Mouse (Mus musculus) retina, postnatal 7 days (tissue): ENCODE measurements around the gene Erich6.
"Not testable (repeated sequence)": the region's sequence is repeated elsewhere in the genome, so short reads cannot be mapped to it uniquely, and the experiment has no call there.

Source experiments
- DNase-seq: peaks from one replicate; pipeline ENCODE4 v3.0.0-alpha.2; 2012; ENCODE audit warnings: low read depth, low spot score

The Erich6 gene

GRCm38 (mm10) chr3:58646180-58646579 is 9.2 kb upstream of the Erich6 start:
- no peak for DNase-seq

GRCm38 (mm10) chr3:58631693-58632092 is 5.3 kb downstream of the Erich6 start:
- DNase-seq, result no peak

DNA sequence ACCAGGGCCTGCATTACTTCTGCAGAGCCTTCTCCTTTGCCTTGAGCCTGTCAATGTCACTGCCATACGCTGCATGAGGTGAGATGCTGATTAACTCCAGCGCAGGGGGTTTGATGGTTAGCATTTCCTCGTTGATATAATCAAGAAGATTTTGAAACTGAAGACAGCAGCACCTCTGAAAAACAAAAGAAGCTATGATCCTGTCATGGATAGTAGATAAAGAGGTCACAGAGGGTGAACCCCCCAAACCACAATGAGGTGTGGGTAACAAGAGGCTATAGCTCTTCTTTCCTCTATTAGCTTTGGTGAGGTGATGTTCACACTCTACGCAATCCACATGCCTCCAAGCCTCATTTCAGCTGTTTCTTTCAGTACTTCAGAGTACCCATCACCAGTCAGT is 12.0 kb downstream of the Erich6 start:
- no peak for DNase-seq

GRCm38 (mm10) chr3:58622665-58623394 is 14.2 kb downstream of the Erich6 start:
- DNase-seq, result no peak

DNA sequence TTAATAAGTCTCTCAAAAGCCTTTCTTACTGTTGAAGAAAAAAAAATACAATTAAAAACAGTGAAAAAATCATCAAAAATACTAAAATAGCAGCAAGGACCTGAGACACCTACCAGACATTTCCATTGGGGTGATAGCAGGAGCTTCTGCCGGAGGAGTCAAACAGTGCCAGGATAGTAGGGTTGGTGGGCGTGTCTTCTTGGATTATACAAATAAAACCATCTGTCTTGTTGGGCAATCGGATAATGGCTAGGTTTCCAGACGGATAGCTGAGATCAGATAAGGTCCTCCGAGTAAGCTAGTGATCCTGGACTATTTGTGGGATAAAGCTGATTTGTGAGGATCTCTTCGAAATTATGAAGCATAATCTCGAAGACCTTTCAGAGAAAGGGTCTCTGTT is 15.9 kb downstream of the Erich6 start:
- DNase-seq, result peak; percentile 75

- no peak for DNase-seq
Observed at GRCm38 (mm10) chr3:58609985-58610384, 27.0 kb downstream of the Erich6 start.

DNA sequence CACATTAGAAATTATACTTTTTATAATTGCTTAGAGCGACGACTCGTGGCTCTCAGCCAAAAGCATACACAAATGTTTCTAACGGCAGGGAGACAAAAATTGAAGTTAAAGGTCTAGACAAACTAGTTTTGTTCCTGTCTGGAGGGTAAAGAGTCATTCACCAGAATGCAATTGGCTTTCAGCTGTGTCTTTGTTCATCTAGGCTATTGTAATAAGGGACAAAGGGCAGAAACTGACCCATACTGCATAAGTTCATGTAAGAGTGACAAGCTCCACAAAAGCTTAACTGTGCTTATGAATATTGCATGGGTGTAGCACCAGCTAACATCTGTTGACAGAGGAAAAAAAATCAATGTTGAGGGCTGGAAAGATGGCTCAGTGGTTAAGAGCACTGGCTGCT is 28.5 kb downstream of the Erich6 start:
- DNase-seq, result no peak

DNA sequence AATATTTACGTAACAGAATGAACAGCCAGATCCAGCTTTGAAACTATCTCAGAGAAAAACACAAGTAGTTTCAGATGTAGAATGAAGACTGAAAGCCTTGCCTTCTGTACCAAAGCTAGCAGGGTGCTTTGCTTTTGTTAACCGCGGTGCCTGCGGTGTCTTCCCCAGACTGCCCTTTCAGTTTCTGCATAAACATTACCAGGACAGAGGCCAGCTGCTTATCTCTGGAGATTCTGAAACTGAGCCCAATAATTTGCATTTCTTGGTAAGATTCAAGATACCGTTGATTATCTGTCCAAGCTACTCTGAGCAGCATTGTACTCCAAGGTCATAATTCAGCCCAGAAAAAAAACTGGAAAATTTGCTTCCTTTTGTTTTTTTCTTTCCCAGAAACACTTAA is 43.4 kb downstream of the Erich6 start:
- DNase-seq, result no peak

DNA sequence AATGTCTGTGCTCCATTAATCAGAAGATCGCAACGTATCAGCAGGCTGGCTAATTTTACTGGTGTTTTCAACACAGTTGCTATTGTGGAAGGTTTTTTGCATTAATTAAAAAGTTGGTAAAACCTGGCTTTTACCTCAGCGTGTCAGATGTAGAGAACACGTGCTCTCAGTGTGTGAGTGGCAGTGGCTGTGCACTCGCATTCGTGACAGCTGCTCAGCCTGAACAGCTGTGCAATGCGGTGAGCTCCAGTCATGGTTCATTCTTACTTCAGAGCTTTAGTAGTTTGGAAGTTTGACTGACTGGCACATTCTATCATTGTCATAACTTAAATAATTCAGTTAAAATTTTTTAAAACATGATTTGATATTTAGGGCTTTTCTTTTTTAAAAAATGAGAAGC is 44.3 kb downstream of the Erich6 start:
- DNase-seq, result not testable (repeated sequence)

DNA sequence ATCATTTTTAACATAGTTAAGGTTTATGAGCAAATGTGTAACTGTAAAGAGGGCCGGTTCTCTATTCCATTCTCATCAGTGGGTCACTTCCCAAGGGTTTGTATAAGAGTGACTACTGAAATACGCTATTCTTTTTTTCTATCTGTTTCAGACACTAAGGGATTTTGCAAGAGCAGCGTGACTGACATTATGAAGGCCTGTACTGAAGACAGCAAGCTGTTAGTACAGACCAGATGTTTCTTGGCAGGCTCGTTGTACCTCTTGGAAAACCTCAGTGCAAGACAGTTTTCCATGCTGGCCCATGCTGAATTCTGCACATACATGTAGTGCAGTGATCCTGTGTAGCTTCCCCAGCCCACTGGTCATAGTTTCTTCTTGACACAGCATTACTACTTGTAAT is 46.5 kb downstream of the Erich6 start:
- not testable (repeated sequence) for DNase-seq

DNA sequence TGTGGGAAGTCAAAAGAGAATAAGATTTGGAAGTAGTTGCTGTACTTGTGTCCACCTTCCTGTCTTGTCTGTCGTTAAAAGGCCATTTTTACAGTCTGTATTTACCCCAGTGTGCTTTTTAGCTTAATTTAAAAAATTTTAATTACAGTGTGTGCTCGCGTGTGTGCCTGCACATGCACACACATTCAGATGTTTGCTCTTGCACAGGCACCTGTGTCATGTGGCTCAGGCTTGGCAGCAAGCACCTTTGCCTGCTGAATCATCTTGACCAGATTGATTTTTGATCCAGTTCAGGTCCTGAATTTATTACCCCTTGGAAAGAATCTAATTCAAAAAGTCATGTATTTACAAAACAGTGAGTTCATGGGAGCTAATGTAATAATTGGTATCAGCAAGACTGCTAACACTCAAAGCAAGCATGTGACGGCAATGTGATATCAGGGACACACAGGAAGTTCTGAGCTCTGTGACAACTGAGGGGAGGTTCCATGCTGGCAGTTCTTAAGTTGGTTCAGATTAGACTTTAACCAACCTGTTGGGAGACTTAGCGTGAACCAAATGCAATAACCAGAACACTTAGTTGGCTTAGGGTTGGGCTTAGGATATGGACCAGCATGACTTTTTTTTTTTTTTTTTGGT is 54.1 kb downstream of the Erich6 start:
- DNase-seq, result no peak

GRCm38 (mm10) chr3:58582297-58582696 is 54.7 kb downstream of the Erich6 start:
- no peak for DNase-seq

GRCm38 (mm10) chr3:58581530-58581929 is 55.5 kb downstream of the Erich6 start:
- DNase-seq, result no peak

- DNase-seq, result no peak
Observed at GRCm38 (mm10) chr3:58577506-58578050, 59.4 kb downstream of the Erich6 start.

DNA sequence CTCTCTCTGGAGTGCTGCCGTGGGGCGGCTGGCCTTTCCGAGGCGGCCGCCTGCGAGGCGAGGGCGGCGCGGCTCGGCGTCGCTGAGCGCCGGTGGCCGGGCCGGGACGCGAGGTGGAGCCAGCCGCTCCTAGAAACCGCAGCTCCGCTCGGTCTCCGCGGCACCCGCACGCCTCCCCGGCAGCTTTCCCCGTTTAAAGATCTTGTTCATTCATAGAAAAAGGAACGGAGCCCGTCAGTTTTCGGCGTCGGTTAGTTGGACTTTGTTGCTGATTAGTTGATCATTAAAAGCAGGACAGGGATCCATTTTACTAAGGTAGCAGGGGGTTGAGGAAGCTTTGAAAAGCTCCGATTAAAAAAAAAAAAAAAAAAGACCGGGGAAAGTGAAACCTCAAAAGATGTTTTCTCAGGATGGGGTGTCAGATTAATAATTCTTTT is 59.9 kb downstream of the Erich6 start:
- DNase-seq, result no peak

DNA sequence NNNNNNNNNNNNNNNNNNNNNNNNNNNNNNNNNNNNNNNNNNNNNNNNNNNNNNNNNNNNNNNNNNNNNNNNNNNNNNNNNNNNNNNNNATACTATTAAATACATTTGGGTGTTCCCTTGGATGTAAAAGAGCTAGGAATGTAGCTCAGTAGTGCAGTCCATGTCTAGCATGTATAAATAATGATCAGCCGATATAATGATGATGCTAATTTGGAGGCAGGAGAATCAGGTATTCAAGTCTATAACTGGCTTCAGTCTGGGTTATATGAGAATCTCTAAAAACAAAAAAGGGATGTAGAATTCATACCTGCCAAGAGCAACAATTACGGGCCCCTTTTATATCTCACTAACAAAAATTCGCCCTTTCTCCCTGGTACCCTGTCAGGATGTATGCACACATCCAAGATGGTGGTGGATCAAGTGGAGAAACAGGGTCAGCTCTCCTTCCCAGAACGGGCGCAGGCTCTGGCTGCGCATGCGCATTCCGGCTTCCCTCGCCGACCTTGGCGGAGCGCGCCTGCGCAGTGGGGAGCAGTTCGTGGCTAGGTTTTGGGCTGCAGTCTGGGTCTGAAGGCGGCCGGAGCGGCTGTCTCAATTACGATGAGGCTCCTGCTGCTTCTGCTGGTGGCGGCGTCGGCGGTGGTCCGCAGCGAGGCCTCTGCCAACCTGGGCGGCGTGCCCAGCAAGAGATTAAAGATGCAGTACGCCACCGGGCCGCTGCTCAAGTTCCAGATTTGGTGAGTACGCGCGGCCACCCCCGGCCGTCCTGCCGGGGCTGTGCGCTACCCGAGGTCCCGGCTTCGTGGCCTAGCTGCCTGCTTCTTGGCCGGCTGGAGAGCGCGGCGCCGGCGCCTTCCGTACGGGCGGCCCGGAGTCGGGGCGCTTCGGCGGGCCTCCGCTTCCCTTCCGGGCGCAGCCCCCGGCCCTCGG is 60.6 kb downstream of the Erich6 start, which contains the start of gene Selenot:
Gene Selenot (plus strand): TSS at position 500 of the 930 bp plus-strand sequence.
- DNase-seq, result peak; percentile 93

DNA sequence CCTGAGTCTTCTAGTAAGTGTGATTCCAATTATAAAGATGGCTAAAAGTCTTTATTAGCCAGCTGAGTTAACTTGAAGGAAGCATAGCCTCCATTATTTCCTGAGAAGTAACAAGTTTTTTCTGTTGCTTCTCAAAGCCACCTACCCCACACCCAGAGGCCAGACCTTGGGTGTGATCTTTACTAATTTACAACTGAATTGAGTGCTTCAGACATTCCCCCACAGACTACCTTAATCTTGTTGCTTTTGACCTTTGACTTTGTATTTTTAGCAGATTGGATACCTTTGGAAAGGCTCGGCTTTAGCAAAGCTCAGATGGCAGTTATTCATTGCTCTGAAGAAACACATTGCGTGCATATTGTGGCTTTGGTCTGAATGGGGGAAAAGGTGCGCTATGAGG is 66.2 kb downstream of the Erich6 start:
- no peak for DNase-seq
